Mouse (Mus musculus): Measurements from ENCODE around the gene Decr2.

GRCm38 (mm10) chr17:26131856-26132853 lies 42.0 kb upstream of the Decr2 start:
- TF ChIP-seq POLR2A (IDR thresholded peaks at IDR 0.05; ENCODE audit: low read depth, low read length) (no peak), CTCF (IDR thresholded peaks at IDR 0.05; ENCODE audit: borderline replicate concordance, insufficient read depth, low read length) (no peak)

Data from embryonic fibroblast, embryonic 13.5 days (primary cell).